13 mouse cellular contexts compared by ENCODE assay signal in genomic region chr14:17406879-17407278, GRCm38 (mm10).
"Had no signal": no experiment of that assay in that cellular context is flagged by ENCODE, and none has a peak within 500 bp of the region (broad histone marks: within the 10 kb centered on the region; RNA-seq: fewer than 3 reads in every experiment).

No protein-coding gene starts in this region.

- ATAC-seq: inflammation-experienced regulatory T-cells, adult 6 months; midbrain, embryonic 13.5 days had no signal

- H3K9me3 ChIP-seq: kidney, embryonic 15.5 days; limb, embryonic 10.5 days; liver, embryonic 15.5 days; lung, embryonic 15.5 days; midbrain, embryonic 13.5 days had no signal

- H3K27me3 ChIP-seq: kidney, embryonic 15.5 days; liver, embryonic 15.5 days; lung, embryonic 15.5 days; midbrain, embryonic 13.5 days had no signal

- H3K4me3 ChIP-seq: kidney, embryonic 15.5 days; left cerebral cortex, adult 2 months; limb, embryonic 10.5 days; liver, embryonic 15.5 days; lung, embryonic 15.5 days; midbrain, embryonic 13.5 days had no signal

- H3K4me1 ChIP-seq: liver, embryonic 15.5 days; midbrain, embryonic 13.5 days had no signal

- H3K36me3 ChIP-seq: kidney, embryonic 15.5 days; limb, embryonic 10.5 days; liver, embryonic 15.5 days; lung, embryonic 15.5 days; midbrain, embryonic 13.5 days had no signal

- H3K9ac ChIP-seq: kidney, embryonic 15.5 days; liver, embryonic 15.5 days; lung, embryonic 15.5 days; midbrain, embryonic 13.5 days had no signal

- DNase-seq: kidney, adult 2 months; kidney, postnatal 14 days; right cerebral cortex, postnatal 25 days; thymus, adult 2 months; thymus, postnatal 25 days had no signal

- H3K27ac ChIP-seq: kidney, embryonic 15.5 days; left cerebral cortex, adult 2 months; limb, embryonic 10.5 days; liver, embryonic 15.5 days; lung, embryonic 15.5 days; midbrain, embryonic 13.5 days had no signal

- H3K4me2 ChIP-seq: kidney, embryonic 15.5 days; liver, embryonic 11.5 days; liver, embryonic 15.5 days; lung, embryonic 15.5 days; midbrain, embryonic 13.5 days had no signal
